Mouse (Mus musculus) urinary bladder, postnatal 4 days (tissue): Measurements from ENCODE around the gene Mto1.
"Not testable (repeated sequence)": the region's sequence is repeated elsewhere in the genome, so short reads cannot be mapped to it uniquely, and the experiment has no call there.

Source experiments
- DNase-seq, 2 experiments: peaks; one replicate each; pipeline ENCODE4 v3.0.0; 2021 to 2022; ENCODE audit warnings: low spot score in 2 of 2

Mto1 gene

GRCm38 (mm10) chr9:78506002-78506721, 58.2 kb downstream of the Mto1 start:
- no peak for DNase-seq

- no peak for DNase-seq
Observed at GRCm38 (mm10) chr9:78506722-78507077, 58.7 kb downstream of the Mto1 start.

GRCm38 (mm10) chr9:78508106-78508786, 60.2 kb downstream of the Mto1 start:
- no peak for DNase-seq

- DNase-seq = no peak
Observed at GRCm38 (mm10) chr9:78511705-78512104, 63.7 kb downstream of the Mto1 start.

GRCm38 (mm10) chr9:78513776-78514500, 65.9 kb downstream of the Mto1 start:
- no peak for DNase-seq

- DNase-seq = no peak
Observed at GRCm38 (mm10) chr9:78514681-78515080, 66.7 kb downstream of the Mto1 start.

GRCm38 (mm10) chr9:78516125-78516524, 68.1 kb downstream of the Mto1 start:
- DNase-seq = no peak

- not testable (repeated sequence) for DNase-seq
Observed at GRCm38 (mm10) chr9:78517237-78517636, 69.2 kb downstream of the Mto1 start.

GRCm38 (mm10) chr9:78520127-78520779, 72.2 kb downstream of the Mto1 start:
- peak in 1 of 2 experiments; percentile 37 for DNase-seq

GRCm38 (mm10) chr9:78520780-78521601, 73.0 kb downstream of the Mto1 start:
- DNase-seq = peak in 1 of 2 experiments; percentile 51

GRCm38 (mm10) chr9:78521689-78522088, 73.7 kb downstream of the Mto1 start:
- no peak for DNase-seq
